Mouse (Mus musculus): ENCODE results near the gene Uhmk1.

GRCm38 (mm10) chr1:170213181-170213879 lies 1.9 kb downstream of the Uhmk1 start:
- no peak for TF ChIP-seq POLR2A (IDR thresholded peaks at IDR 0.05; ENCODE audit: borderline replicate concordance, control insufficient read depth, low read depth, low read length)
- no peak for TF ChIP-seq CTCF (IDR thresholded peaks at IDR 0.05; ENCODE audit: control insufficient read depth, insufficient read depth, low read length)

Measured in bone marrow, adult 2 months (tissue).